In genomic region chr9:34865606-34866005, GRCm38 (mm10) we compare ENCODE assay signal across 16 mouse cellular contexts.
"Had no signal": no experiment of that assay in that cellular context is flagged by ENCODE, and none has a peak within 500 bp of the region (broad histone marks: within the 10 kb centered on the region; RNA-seq: fewer than 3 reads in every experiment).

No protein-coding gene starts in this region.

- DNase-seq: cerebellum, adult 2 months; cerebellum, adult 9-10 months; cerebellum, adult 9-11 months; cerebellum, postnatal 14 days; cerebellum, postnatal 25 days; cerebellum, postnatal 36 days; embryo, embryonic 11 days; forebrain, postnatal 0 days; gastrocnemius, adult 2 months; gastrocnemius, postnatal 10 days; gastrocnemius, postnatal 14 days; gastrocnemius, postnatal 25 days; gastrocnemius, postnatal 36 days; heart, adult 11 months; heart, adult 18-20 months; heart, adult 2 months had no signal
